ENCODE assay signal across 14 mouse cellular contexts in genomic region chr9:60002323-60002722, GRCm38 (mm10). TPM values are rescaled to one million over a fixed set of nuclear protein-coding genes. Genes with fewer than 3 reads are reported as not detected.
"Had no signal": no experiment of that assay in that cellular context is flagged by ENCODE, and none has a peak within 500 bp of the region (broad histone marks: within the 10 kb centered on the region; RNA-seq: fewer than 3 reads in every experiment).

No protein-coding gene starts in this region.

- H3K9me3 ChIP-seq: liver, embryonic 15.5 days; midbrain, embryonic 15.5 days; neural tube, embryonic 12.5 days; stomach, embryonic 15.5 days had no signal

- H3K4me3 ChIP-seq: layer of hippocampus, adult 2 months; liver, embryonic 15.5 days; midbrain, embryonic 15.5 days; neural tube, embryonic 12.5 days; stomach, embryonic 15.5 days had no signal

- DNase-seq: kidney, adult 2 months; kidney, postnatal 36 days; lung, adult 2 months; lung, postnatal 36 days; right cerebral cortex, postnatal 4 days; spleen, adult 18-20 months; thymus, postnatal 36 days had no signal

- H3K36me3 ChIP-seq: liver, embryonic 15.5 days; midbrain, embryonic 15.5 days; neural tube, embryonic 12.5 days; stomach, embryonic 15.5 days had no signal

- H3K4me2 ChIP-seq: liver, embryonic 11.5 days; liver, embryonic 15.5 days; midbrain, embryonic 15.5 days; neural tube, embryonic 12.5 days; stomach, embryonic 15.5 days had no signal

- H3K27ac ChIP-seq: layer of hippocampus, adult 2 months; liver, embryonic 15.5 days; midbrain, embryonic 15.5 days; neural tube, embryonic 12.5 days; stomach, embryonic 15.5 days had no signal

- H3K9ac ChIP-seq: liver, embryonic 15.5 days; midbrain, embryonic 15.5 days; neural tube, embryonic 12.5 days; stomach, embryonic 15.5 days had no signal

- H3K4me1 ChIP-seq: liver, embryonic 15.5 days; midbrain, embryonic 15.5 days; neural tube, embryonic 12.5 days; stomach, embryonic 15.5 days had no signal

- H3K27me3 ChIP-seq: liver, embryonic 15.5 days; midbrain, embryonic 15.5 days; neural tube, embryonic 12.5 days; stomach, embryonic 15.5 days had no signal

- ATAC-seq: lung, postnatal 0 days; midbrain, embryonic 15.5 days had no signal

RNA-seq across cellular contexts. Expression of gene Nr2e3, which starts 41.9 kb away (rescaled TPM):
- polyA plus RNA-seq: liver, embryonic 15.5 days; lung, adult 2 months; lung, postnatal 0 days; midbrain, embryonic 15.5 days had no signal
